Mouse (Mus musculus) embryonic fibroblast, embryonic 13.5 days (primary cell): Measurements from ENCODE around the gene Lmo4.

Source experiments
- CTCF ChIP-seq: IDR thresholded peaks from 2 replicates; pipeline ENCODE4 v1.5.1; 2011; ENCODE audit warnings: mild to moderate bottlenecking, control low read depth, low read length, moderate library complexity, borderline replicate concordance; ENCODE audit not compliant: insufficient read depth
- POLR2A ChIP-seq: IDR thresholded peaks from 2 replicates; pipeline ENCODE4 v1.6.1; 2011; ENCODE audit warnings: low read depth, mild to moderate bottlenecking, control low read depth, low read length, moderate library complexity

DNA sequence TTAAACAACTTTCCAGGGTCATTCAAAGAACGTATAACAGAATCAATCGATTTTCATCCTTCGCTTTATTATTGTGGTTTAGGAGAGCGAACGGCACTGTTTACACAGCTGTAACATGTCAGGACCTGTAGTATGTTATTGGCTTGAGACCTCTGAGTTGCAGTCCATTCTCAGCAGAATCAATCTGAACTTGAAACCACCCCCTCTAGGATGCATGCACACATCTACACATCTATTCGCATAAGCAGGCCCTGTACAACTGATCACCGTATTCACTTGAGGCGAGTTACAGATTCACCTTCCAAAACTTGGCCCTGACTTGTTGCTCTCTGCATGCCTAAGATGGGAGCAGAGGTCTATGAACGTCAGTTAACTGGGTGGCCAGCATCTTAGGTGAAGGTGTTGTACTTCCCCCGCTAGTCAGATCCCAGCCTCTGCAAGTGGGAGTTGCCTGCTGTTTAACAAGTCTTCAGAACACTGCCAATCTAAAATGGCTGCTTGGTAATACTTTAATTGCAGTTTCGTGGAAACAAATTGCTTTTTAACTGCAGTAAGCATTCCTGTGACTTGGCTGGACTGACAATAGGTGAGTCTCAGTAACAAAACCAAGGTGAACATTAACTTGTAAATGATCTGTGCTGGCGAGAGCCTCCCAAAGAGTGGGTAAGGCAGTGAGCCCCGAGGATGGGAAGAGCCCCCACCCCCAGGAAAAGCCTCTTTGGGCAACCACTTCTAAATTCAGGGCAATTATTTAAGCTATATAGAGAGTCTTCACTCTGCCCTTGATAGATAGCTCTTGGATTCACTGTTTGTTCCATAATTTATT is 19.5 kb downstream of the Lmo4 start:
- TF ChIP-seq CTCF = no peak
- no peak for TF ChIP-seq POLR2A
